Mouse (Mus musculus) liver, postnatal 0 days (tissue): ENCODE measurements around the gene Ltbr.

Experiments used
- CTCF ChIP-seq: sonication (generic); IDR thresholded peaks from 2 replicates; pipeline ENCODE4 v1.5.1; 2016; ENCODE audit warnings: antibody characterized with exemption, low read depth
- EP300 ChIP-seq: IDR thresholded peaks from 2 replicates; pipeline ENCODE4 v1.6.1; 2016; ENCODE audit warnings: antibody characterized with exemption, low read depth, mild to moderate bottlenecking

DNA sequence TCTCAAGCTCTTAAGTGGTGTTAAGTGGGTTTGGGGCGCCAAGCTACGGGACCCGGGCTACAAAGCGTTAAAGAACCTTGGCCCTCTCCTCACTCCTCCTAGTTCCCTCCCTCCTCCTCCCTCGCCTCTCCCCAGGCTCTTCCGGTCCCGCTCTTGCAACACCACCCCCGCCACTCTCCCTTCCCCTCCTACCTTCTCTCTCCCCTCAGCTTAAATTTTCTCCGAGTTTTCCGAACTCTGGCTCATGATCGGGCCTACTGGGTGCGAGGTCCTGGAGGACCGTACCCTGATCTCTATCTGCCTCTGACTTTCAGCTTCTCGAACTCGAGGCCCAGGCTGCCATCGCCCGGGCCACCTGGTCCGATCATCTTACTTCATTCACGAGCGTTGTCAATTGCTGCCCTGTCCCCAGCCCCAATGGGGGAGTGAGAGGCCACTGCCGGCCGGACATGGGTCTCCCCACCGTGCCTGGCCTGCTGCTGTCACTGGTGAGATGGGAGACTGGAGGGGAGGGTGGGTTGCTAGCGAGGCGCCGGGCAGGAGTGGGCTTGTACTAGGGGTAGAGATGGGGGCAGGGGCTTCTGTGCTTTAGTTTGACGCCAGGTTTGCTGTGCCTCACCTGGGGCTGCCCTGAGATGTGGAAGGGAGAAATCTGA lies 36.0 kb upstream of the Ltbr start:
- TF ChIP-seq EP300 (peak; percentile 28; the same call in 1 of the 2 replicates), CTCF (no peak)
